Mouse (Mus musculus): ENCODE measurements around the gene Dennd1b. TPM values are rescaled to one million over a fixed set of nuclear protein-coding genes. Genes with fewer than 3 reads are reported as not detected.
A peak's percentile ranks its signal among the peaks of the same experiment; 100 is the strongest.

The Dennd1b gene
- total and polyA plus RNA-seq, 2 experiments, result 3.2 to 16.5 TPM

GRCm38 (mm10) chr1:139098088-139098487 is 134.9 kb downstream of the Dennd1b start:
- TF ChIP-seq CTCF (IDR thresholded peaks at IDR 0.05; ENCODE audit: low read depth, low read length), result no peak
- TF ChIP-seq POLR2A (IDR thresholded peaks at IDR 0.05; ENCODE audit: extremely low read depth, insufficient read depth, low read length), result no peak
- WGBS, result 55% methylated on average over 4 of the region's 4 CpGs
- H3K4me1 ChIP-seq (ENCODE audit: control insufficient read depth, insufficient read depth, low read length), result peaks cover 5% of the 10 kb centered on the region
- peaks cover 10% of the 10 kb centered on the region for H3K36me3 ChIP-seq (ENCODE audit: control insufficient read depth, insufficient read depth, low read length)
- no peak overlapping the region for H3K9ac ChIP-seq (ENCODE audit: low read depth, low read length)
- no peaks in the 10 kb centered on the region for H3K27me3 ChIP-seq (ENCODE audit: control insufficient read depth, insufficient read depth, low read length)
- no peaks in the 10 kb centered on the region for H3K79me2 ChIP-seq (ENCODE audit: control insufficient read depth, insufficient read depth, low read length)
- H3K27ac ChIP-seq (replicated peaks; ENCODE audit: insufficient read depth, low read depth, low read length), result no peak overlapping the region
- H3K4me3 ChIP-seq (ENCODE audit: insufficient read depth, low read depth, low read length), result no peak overlapping the region
- DNase-seq (ENCODE audit: extremely low read depth, low read depth, low spot score), result peak; percentile 54

- H3K27me3 ChIP-seq (ENCODE audit: control insufficient read depth, insufficient read depth, low read length), result no peaks in the 10 kb centered on the region
- no peak for TF ChIP-seq CTCF (IDR thresholded peaks at IDR 0.05; ENCODE audit: low read depth, low read length)
- no peak for TF ChIP-seq POLR2A (IDR thresholded peaks at IDR 0.05; ENCODE audit: extremely low read depth, insufficient read depth, low read length)
- no peak overlapping the region for H3K4me3 ChIP-seq (ENCODE audit: insufficient read depth, low read depth, low read length)
- H3K79me2 ChIP-seq (ENCODE audit: control insufficient read depth, insufficient read depth, low read length), result no peaks in the 10 kb centered on the region
- H3K4me1 ChIP-seq (ENCODE audit: control insufficient read depth, insufficient read depth, low read length), result peaks cover 2% of the 10 kb centered on the region; the same call in 1 of the 2 replicates
- H3K27ac ChIP-seq (replicated peaks; ENCODE audit: insufficient read depth, low read depth, low read length), result no peak overlapping the region
- peaks cover 17% of the 10 kb centered on the region for H3K36me3 ChIP-seq (ENCODE audit: control insufficient read depth, insufficient read depth, low read length)
- DNase-seq (ENCODE audit: extremely low read depth, low read depth, low spot score), result no peak
- no peak overlapping the region for H3K9ac ChIP-seq (ENCODE audit: low read depth, low read length)
- 92% methylated on average over 9 of the region's 9 CpGs for WGBS
Observed at GRCm38 (mm10) chr1:139101725-139102124, 138.5 kb downstream of the Dennd1b start.

- Histone ChIP-seq H3K27me3 (ENCODE audit: control insufficient read depth, insufficient read depth, low read length) (no peaks in the 10 kb centered on the region), H3K79me2 (ENCODE audit: control insufficient read depth, insufficient read depth, low read length) (no peaks in the 10 kb centered on the region), H3K36me3 (ENCODE audit: control insufficient read depth, insufficient read depth, low read length) (peaks cover 26% of the 10 kb centered on the region), H3K27ac (replicated peaks; ENCODE audit: insufficient read depth, low read depth, low read length) (no peak overlapping the region), H3K9ac (ENCODE audit: low read depth, low read length) (no peak overlapping the region), H3K4me1 (ENCODE audit: control insufficient read depth, insufficient read depth, low read length) (no peaks in the 10 kb centered on the region), H3K4me3 (ENCODE audit: insufficient read depth, low read depth, low read length) (no peak overlapping the region)
- WGBS, result 96% methylated on average over 2 of the region's 2 CpGs
- TF ChIP-seq POLR2A (IDR thresholded peaks at IDR 0.05; ENCODE audit: extremely low read depth, insufficient read depth, low read length) (no peak), CTCF (IDR thresholded peaks at IDR 0.05; ENCODE audit: low read depth, low read length) (no peak)
- DNase-seq (ENCODE audit: extremely low read depth, low read depth, low spot score), result no peak
Observed at GRCm38 (mm10) chr1:139108251-139108650, 145.0 kb downstream of the Dennd1b start.

GRCm38 (mm10) chr1:139122626-139123025 is 159.4 kb downstream of the Dennd1b start:
- 97% methylated on average over 8 of the region's 8 CpGs for WGBS
- no peak overlapping the region for H3K27ac ChIP-seq (replicated peaks; ENCODE audit: insufficient read depth, low read depth, low read length)
- H3K79me2 ChIP-seq (ENCODE audit: control insufficient read depth, insufficient read depth, low read length), result no peaks in the 10 kb centered on the region
- no peak overlapping the region for H3K4me3 ChIP-seq (ENCODE audit: insufficient read depth, low read depth, low read length)
- H3K36me3 ChIP-seq (ENCODE audit: control insufficient read depth, insufficient read depth, low read length), result no peaks in the 10 kb centered on the region
- TF ChIP-seq POLR2A (IDR thresholded peaks at IDR 0.05; ENCODE audit: extremely low read depth, insufficient read depth, low read length), result no peak
- no peak for TF ChIP-seq CTCF (IDR thresholded peaks at IDR 0.05; ENCODE audit: low read depth, low read length)
- H3K4me1 ChIP-seq (ENCODE audit: control insufficient read depth, insufficient read depth, low read length), result no peaks in the 10 kb centered on the region
- no peak for DNase-seq (ENCODE audit: extremely low read depth, low read depth, low spot score)
- no peak overlapping the region for H3K9ac ChIP-seq (ENCODE audit: low read depth, low read length)
- no peaks in the 10 kb centered on the region for H3K27me3 ChIP-seq (ENCODE audit: control insufficient read depth, insufficient read depth, low read length)

DNA sequence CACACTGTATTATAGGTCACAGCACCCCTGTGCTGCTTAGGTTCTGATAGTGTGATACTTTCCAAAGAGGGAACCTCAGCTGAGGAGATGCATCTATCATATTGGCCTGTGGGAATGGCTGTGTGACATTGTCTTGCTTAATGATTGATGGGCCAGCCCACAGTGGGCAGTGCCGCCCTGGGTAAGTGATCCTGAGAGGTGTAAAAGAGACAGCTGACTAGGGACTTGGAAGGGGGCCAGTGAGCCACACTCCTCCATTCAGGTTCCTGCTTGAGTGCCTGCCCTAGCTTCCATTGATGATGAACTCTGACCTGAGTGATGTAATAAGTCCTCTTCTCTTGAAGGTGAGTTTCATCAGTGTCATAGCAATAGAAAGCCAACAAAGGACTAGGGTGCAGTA is 176.4 kb downstream of the Dennd1b start:
- TF ChIP-seq POLR2A (IDR thresholded peaks at IDR 0.05; ENCODE audit: extremely low read depth, insufficient read depth, low read length) (no peak), CTCF (IDR thresholded peaks at IDR 0.05; ENCODE audit: low read depth, low read length) (no peak)
- H3K4me3 ChIP-seq (ENCODE audit: insufficient read depth, low read depth, low read length), result no peak overlapping the region
- H3K79me2 ChIP-seq (ENCODE audit: control insufficient read depth, insufficient read depth, low read length), result no peaks in the 10 kb centered on the region; the same call in 1 of the 2 replicates
- H3K36me3 ChIP-seq (ENCODE audit: control insufficient read depth, insufficient read depth, low read length), result peaks cover 9% of the 10 kb centered on the region
- H3K27ac ChIP-seq (replicated peaks; ENCODE audit: insufficient read depth, low read depth, low read length), result no peak overlapping the region
- no peak overlapping the region for H3K9ac ChIP-seq (ENCODE audit: low read depth, low read length)
- no peaks in the 10 kb centered on the region for H3K27me3 ChIP-seq (ENCODE audit: control insufficient read depth, insufficient read depth, low read length)
- peak; percentile 49 for DNase-seq (ENCODE audit: extremely low read depth, low read depth, low spot score)
- WGBS, result 72% methylated on average over 1 of the region's 1 CpGs
- H3K4me1 ChIP-seq (ENCODE audit: control insufficient read depth, insufficient read depth, low read length), result no peaks in the 10 kb centered on the region

DNA sequence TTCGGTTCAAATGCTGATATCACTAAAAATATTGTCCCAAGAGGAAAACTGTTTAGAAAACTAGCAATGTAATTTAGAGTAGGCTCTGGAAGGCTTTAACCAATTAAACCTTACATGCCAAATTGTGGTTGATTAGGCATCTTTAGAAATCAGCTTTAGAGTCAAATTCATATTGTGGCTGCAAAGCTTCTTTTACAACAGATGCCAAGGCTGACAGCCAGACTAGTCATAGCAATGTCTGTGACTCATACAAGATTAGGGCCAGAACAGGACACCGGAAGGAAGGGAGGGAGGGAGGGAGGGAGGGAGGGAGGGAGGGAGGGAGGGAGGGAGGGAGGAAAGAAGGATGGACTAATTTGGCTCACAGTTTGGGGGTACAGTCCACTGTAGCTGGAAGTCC is 182.3 kb downstream of the Dennd1b start:
- Histone ChIP-seq H3K9ac (ENCODE audit: low read depth, low read length) (no peak overlapping the region), H3K79me2 (ENCODE audit: control insufficient read depth, insufficient read depth, low read length) (no peaks in the 10 kb centered on the region; the same call in 1 of the 2 replicates), H3K4me1 (ENCODE audit: control insufficient read depth, insufficient read depth, low read length) (no peaks in the 10 kb centered on the region), H3K4me3 (ENCODE audit: insufficient read depth, low read depth, low read length) (no peak overlapping the region), H3K27me3 (ENCODE audit: control insufficient read depth, insufficient read depth, low read length) (no peaks in the 10 kb centered on the region), H3K27ac (replicated peaks; ENCODE audit: insufficient read depth, low read depth, low read length) (no peak overlapping the region), H3K36me3 (ENCODE audit: control insufficient read depth, insufficient read depth, low read length) (peaks cover 20% of the 10 kb centered on the region)
- TF ChIP-seq POLR2A (IDR thresholded peaks at IDR 0.05; ENCODE audit: extremely low read depth, insufficient read depth, low read length) (no peak), CTCF (IDR thresholded peaks at IDR 0.05; ENCODE audit: low read depth, low read length) (no peak)
- no peak for DNase-seq (ENCODE audit: extremely low read depth, low read depth, low spot score)
- WGBS, result 100% methylated on average over 2 of the region's 2 CpGs
